Mouse (Mus musculus): ENCODE results near the gene Gm1604a. TPM values are rescaled to one million over a fixed set of nuclear protein-coding genes. Genes with fewer than 3 reads are reported as not detected.
A peak's percentile ranks its signal among the peaks of the same experiment; 100 is the strongest.
"Not testable (repeated sequence)": the region's sequence is repeated elsewhere in the genome, so short reads cannot be mapped to it uniquely, and the experiment has no call there.

Gene Gm1604a
- not detected in 2 replicates for polyA plus RNA-seq (2012; rRNA removed)

GRCm38 (mm10) chr17:7025257-7025656, at the start of gene Gm1604a:
Gm1604a (plus strand) TSS chr17:7025568.
- DNase-seq (ENCODE audit: low read depth) = not testable (repeated sequence)

- not testable (repeated sequence) for DNase-seq (ENCODE audit: low read depth)
Measured at GRCm38 (mm10) chr17:6978287-6979248, 46.8 kb upstream of the Gm1604a start, which contains the start of gene Gm49721. Gm49721 (plus strand) TSS chr17:6978904.

DNA sequence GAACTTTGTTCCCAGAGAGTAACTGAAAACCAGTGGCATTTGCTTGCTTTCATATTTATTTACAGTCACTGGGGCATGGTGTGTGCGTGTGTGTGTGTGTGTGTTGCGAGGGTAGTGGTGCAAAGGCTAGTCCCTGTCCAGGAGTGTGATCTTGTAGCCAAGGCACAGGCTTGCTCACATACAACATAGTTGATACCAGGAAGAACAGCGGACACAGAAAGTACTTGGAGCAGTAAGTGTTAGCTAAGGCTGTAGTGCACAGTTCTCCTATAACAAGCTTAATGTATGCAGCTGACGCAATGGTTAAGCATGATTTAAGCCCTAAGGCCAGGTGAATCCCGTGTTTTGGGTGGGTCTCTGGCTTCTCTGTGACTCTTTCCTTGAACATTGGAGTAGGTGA, 46.0 kb upstream of the Gm1604a start:
- not testable (repeated sequence) for DNase-seq (ENCODE audit: low read depth)

DNA sequence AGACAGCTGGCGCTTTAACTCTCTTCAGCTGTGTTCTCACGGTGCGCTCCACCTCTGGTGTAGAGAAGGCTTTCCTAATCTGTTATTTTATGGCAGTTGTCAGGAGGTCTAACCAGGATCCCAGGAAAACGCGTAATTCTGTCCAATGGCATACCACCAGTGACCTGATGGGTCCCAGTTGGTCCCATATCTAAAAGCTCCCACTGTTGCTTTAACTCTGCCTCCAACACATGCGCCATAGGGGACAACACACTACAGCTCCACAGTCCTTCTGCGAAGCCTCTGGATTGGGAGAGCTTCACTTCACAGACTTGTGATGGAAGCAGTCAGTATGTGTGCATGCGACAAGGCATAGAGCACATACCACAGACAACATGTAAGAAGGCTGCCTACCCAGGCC, 45.2 kb upstream of the Gm1604a start:
- not testable (repeated sequence) for DNase-seq (ENCODE audit: low read depth)

DNA sequence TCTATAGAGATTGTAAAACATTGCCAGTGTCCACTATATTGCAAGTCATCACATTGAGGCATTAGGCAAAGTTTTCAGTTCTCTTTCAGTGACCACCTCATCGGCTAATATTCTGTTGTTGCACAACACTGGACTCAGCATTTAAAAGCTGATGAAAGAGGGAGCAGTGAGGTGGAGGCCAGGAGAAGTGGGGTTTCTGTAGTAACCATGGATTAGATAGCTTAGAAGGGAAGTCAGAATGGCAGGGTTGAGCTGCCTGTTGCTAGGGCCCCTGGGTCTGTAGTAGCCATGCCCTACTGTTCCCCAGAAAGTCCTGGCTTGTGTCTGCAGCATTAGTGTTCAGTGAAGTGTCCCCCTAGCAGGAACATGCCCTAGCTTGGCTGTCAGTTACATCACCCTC, 39.2 kb upstream of the Gm1604a start:
- not testable (repeated sequence) for DNase-seq (ENCODE audit: low read depth)

DNA sequence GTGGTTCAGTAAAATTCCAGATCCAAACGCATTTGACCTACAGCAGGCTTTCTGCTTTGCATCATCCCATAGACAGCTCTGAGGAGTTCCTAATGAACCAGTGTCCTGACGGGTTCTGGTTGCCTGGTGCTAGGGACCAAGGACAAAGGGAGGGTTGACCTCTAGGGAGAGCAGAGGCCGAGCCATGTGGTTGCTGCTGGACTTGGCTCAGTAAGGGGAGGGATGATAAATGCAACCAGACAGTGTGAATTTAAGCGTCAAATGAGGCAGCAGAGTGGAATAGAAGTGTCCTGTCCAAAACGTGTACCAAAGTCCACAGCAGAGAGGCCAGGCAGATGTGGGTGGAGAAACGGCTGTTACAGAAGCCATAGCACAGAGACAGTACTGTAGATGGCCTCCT, 29.9 kb upstream of the Gm1604a start:
- DNase-seq (ENCODE audit: low read depth) = not testable (repeated sequence)

DNA sequence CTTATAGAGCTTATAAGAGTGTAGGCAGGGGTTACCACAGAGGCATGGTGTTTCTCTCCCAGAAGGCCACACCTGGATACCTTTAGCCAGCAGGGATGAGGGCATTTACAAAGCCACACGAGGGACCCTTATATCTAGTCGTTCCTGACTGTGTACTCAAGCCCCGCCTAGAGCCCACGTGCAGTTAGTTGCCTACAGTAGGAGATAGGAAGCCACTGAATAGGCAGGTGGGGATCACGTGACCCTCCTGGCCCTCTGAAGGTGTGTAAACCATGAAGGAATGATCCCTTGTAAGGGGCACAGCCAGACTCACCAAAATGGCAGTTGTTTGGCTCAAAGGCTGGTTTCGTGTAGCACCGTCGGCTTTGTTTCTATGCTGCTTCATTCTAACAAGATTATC, 28.5 kb upstream of the Gm1604a start:
- not testable (repeated sequence) for DNase-seq (ENCODE audit: low read depth)

- DNase-seq (ENCODE audit: low read depth) = not testable (repeated sequence)
Measured at GRCm38 (mm10) chr17:6997778-6998490, 27.4 kb upstream of the Gm1604a start.

- not testable (repeated sequence) for DNase-seq (ENCODE audit: low read depth)
Measured at GRCm38 (mm10) chr17:7001790-7002585, 23.4 kb upstream of the Gm1604a start.

- not testable (repeated sequence) for DNase-seq (ENCODE audit: low read depth)
Measured at GRCm38 (mm10) chr17:7003392-7003791, 22.0 kb upstream of the Gm1604a start.

DNA sequence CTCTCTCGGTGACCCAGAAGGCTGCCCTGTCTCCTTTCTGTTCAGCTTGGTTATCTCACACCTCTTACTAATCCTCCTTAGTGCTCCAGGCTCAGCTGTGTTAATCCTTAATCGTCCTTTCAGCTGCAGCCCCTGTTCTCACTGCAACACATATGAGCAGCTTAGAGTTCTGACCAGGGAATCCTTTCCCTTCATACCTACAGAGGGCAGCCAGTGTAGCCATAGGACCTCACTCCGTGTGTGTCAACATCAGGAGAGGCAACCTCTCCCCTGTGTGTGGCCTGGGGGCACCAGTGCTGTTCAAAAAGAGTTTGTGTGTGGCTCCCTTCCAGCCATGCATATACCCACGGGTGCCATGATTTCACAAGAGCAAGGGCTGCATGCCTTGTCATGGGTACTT, 19.7 kb upstream of the Gm1604a start:
- not testable (repeated sequence) for DNase-seq (ENCODE audit: low read depth)

DNA sequence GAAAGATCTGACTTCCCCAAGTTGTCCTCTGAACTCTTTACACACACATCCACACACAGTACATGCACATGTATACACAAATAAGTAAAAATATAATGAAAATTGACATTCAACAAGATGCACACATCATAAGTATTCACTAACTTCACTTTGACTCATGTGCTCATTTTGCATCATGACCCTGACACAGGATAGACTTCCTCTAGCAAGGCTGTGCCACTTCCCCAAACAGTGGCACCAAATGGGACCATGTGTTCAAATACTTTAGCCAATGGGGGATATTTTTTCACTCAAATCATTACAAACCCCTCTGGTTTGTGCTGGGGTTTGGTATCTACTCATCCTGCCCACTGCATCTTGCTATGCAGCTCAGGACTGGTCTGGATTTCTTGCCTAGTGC, 16.5 kb upstream of the Gm1604a start:
- DNase-seq (ENCODE audit: low read depth) = not testable (repeated sequence)

GRCm38 (mm10) chr17:7009440-7009839, 15.9 kb upstream of the Gm1604a start:
- not testable (repeated sequence) for DNase-seq (ENCODE audit: low read depth)

DNA sequence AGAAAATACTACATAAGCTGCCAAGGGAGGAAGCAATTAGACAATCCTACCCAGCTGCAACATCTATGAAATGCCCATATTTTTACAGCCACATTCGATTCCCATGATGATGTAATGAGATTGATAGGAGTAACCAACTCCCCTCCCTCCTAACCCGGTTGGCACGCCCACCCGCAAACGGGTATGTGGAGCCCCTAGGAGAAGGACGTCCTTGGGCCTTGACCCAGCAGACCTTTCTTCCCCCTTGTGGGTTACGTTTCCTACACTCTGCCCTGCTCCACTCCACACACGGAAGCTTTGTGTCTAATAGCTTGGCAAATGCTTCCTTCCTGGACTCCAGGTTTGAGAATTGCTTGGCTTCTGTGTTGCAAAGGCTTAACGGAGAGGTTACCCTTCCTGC, 15.5 kb upstream of the Gm1604a start:
- DNase-seq (ENCODE audit: low read depth) = peak; percentile 31

- DNase-seq (ENCODE audit: low read depth) = not testable (repeated sequence)
Measured at GRCm38 (mm10) chr17:7014190-7014589, 11.2 kb upstream of the Gm1604a start.

DNA sequence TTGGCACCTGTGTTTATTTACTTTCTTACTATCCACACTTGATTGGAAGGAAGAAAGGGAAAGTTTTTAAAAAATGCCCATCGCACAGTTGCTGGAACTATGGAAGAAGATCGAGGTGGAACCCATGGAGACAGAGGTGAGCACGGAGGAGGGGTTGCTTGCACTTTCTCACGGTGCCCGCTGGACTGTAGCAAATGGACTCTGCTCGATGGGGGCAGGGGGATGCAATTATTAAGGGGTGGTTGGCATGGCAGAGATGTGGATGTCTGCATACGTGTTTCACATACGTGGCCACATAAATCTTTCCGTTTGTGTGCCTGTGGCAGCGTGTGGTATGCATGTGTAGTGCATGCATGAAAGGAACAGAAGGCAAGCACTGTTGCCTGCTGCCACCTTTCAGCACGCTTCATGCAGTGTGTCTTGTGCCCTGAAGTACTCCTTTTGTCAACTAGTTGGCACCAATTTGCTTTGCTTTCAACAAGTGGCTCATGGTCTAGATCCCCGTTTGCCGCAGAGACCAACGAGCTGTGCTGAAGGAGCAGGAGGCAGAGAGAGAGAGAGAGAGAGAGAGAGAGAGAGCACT, 487 bp downstream of the Gm1604a start:
- DNase-seq (ENCODE audit: low read depth) = not testable (repeated sequence)

GRCm38 (mm10) chr17:7030204-7030603, 4.8 kb downstream of the Gm1604a start:
- DNase-seq (ENCODE audit: low read depth) = not testable (repeated sequence)

DNA sequence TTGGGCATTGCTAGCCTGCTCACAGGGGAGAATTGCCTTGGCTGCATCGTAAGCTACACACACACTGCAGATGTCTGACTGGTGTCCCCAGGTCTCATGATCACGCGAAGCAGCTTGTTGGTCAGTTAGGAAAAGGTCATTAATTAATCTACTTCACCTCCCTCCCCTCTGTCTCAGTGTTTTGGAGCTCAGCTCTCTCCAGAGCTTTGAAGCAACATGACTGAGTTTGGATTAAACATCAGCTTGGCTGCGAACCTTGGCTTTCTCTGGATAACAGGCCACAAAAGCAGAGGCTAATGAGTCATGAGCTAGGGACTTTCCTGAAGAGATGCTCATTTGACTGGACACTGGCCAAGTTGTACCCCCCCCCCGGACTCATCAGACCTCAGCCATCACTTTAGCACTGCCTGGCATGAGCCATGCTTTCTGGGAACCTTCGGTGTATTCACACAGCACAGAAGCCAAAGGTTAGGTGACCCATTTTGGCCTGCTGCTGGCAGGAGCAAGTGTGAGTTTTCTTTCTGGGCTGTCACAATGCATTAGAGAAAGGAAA, 5.3 kb downstream of the Gm1604a start:
- not testable (repeated sequence) for DNase-seq (ENCODE audit: low read depth)

- DNase-seq (ENCODE audit: low read depth) = not testable (repeated sequence)
Measured at GRCm38 (mm10) chr17:7033192-7034166, 8.1 kb downstream of the Gm1604a start.

All from gonadal fat pad, adult 2 months (tissue).